Mouse (Mus musculus) cortical plate, adult 2 months (tissue): ENCODE measurements around the gene Il10rb.

Experiments
- CTCF ChIP-seq: fragments of 200-500 bp; IDR thresholded peaks from 2 replicates; pipeline ENCODE4 v1.5.1; 2011; ENCODE audit warnings: mild to moderate bottlenecking, control low read depth, low read length; ENCODE audit not compliant: insufficient read depth; ENCODE audit errors: extremely low read depth
- POLR2A ChIP-seq: fragments of 200-500 bp; IDR thresholded peaks from 2 replicates; pipeline ENCODE4 v1.6.1; 2011; ENCODE audit warnings: mild to moderate bottlenecking, low read length, control low read depth; ENCODE audit not compliant: insufficient read depth; ENCODE audit errors: extremely low read depth

DNA sequence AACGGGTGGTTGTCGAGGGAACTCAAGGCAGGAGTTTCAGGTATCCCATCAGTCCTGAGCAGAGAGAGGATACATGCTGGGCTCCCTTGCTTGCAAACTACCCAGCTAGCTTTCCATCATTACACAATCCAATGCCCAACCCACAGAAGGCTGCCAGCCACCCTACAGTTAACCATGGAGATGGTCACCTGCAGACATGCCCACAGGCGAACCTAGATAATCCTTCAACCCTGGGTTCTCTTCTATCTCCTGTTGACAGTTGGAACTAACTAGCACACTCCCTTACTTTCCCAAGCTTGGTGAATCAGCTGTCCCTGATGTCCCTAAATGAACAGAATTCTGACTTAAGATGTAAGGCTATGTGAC is 18.9 kb upstream of the Il10rb start:
- TF ChIP-seq CTCF (no peak), POLR2A (no peak)
